Mouse (Mus musculus) stomach, embryonic 16.5 days (tissue): ENCODE measurements around the gene Rarg. TPM values are rescaled to one million over a fixed set of nuclear protein-coding genes. Genes with fewer than 3 reads are reported as not detected.

Experiments used
- ATAC-seq: fragments of 200-750 bp; cut with Nextera tagmentation; 2 replicates; pipeline ENCODE4 v1.8.0; 2017; ENCODE audit warnings: moderate number of reproducible peaks, moderate TSS enrichment; ENCODE audit not compliant: insufficient read depth, low FRiP score
- H3K27ac ChIP-seq: fragments of 300-500 bp; sonication (generic); 2 replicates; pipeline ENCODE4 v1.5.1; 2014; ENCODE audit warnings: low read length
- H3K27me3 ChIP-seq: fragments of 300-500 bp; sonication (generic); 2 replicates; pipeline ENCODE4 v1.6.1; 2014; ENCODE audit warnings: low read length, control low read depth, mixed read lengths; ENCODE audit not compliant: control insufficient read depth, insufficient read depth
- H3K36me3 ChIP-seq: fragments of 300-500 bp; sonication (generic); 2 replicates; pipeline ENCODE4 v1.6.1; 2014; ENCODE audit warnings: low read length; ENCODE audit not compliant: control insufficient read depth, insufficient read depth
- H3K4me1 ChIP-seq: fragments of 300-500 bp; sonication (generic); 2 replicates; pipeline ENCODE4 v1.6.1; 2014; ENCODE audit warnings: low read length, control low read depth, mixed read lengths; ENCODE audit not compliant: control insufficient read depth, insufficient read depth
- H3K4me2 ChIP-seq: fragments of 300-500 bp; sonication (generic); 2 replicates; pipeline ENCODE4 v1.6.1; 2014; ENCODE audit warnings: low read depth, low read length, mixed read lengths
- H3K4me3 ChIP-seq: fragments of 300-500 bp; sonication (generic); replicated peaks from 2 replicates; pipeline ENCODE4 v1.5.1; 2014; ENCODE audit warnings: mild to moderate bottlenecking, low read length
- H3K9ac ChIP-seq: fragments of 300-500 bp; sonication (generic); 2 replicates; pipeline ENCODE4 v1.6.1; 2014; ENCODE audit warnings: low read length
- H3K9me3 ChIP-seq: fragments of 300-500 bp; sonication (generic); replicated peaks from 2 replicates; pipeline ENCODE4 v1.6.1; 2016; ENCODE audit warnings: low read length, control low read depth; ENCODE audit not compliant: control insufficient read depth
- WGBS: fragments of 180-500 bp; shearing (Covaris S2); extraction: QIAGEN DNeasy Blood & Tissue Kit; methylation state at CpG from one replicate; pipeline ENCODE4 v1.1.7; 2014; 5-methylcytosine and 5-hydroxymethylcytosine counted together
- polyA plus RNA-seq: library from polyadenylated mRNA; unstranded; fragments of >200 nt; fragmentation: Nextera tagmentation; extraction: Ambion mirVana; gene quantifications from 2 replicates; pipeline ENCODE4 v1.2.1, GENCODE M21; 2015

The Rarg gene
- polyA plus RNA-seq, 1 experiment from 2014 or later: 41.2 TPM

GRCm38 (mm10) chr15:102192271-102192812, 65.0 kb downstream of the Rarg start:
- Histone ChIP-seq H3K9ac (no peak overlapping the region), H3K27ac (peak overlapping the region; percentile 15; the same call in 1 of the 2 replicates), H3K27me3 (no peaks in the 10 kb centered on the region), H3K4me1 (peaks cover 9% of the 10 kb centered on the region; the same call in 1 of the 2 replicates), H3K4me3 (no peak overlapping the region), H3K4me2 (no peak overlapping the region), H3K9me3 (no peaks in the 10 kb centered on the region), H3K36me3 (0 out of 2 replicates have a peak, but pooled peaks cover 3% of the 10 kb centered on the region)
- ATAC-seq: no peak
- 52% methylated on average over 7 of the region's 7 CpGs for WGBS

GRCm38 (mm10) chr15:102191699-102192098, 65.6 kb downstream of the Rarg start:
- WGBS: 42% methylated on average over 7 of the region's 7 CpGs
- no peak overlapping the region for H3K4me3 ChIP-seq
- no peaks in the 10 kb centered on the region for H3K27me3 ChIP-seq
- no peak overlapping the region for H3K27ac ChIP-seq
- no peak overlapping the region for H3K9ac ChIP-seq
- peaks cover 9% of the 10 kb centered on the region; the same call in 1 of the 2 replicates for H3K4me1 ChIP-seq
- H3K4me2 ChIP-seq: no peak overlapping the region
- no peak for ATAC-seq
- H3K9me3 ChIP-seq: no peaks in the 10 kb centered on the region
- 0 out of 2 replicates have a peak, but pooled peaks cover 3% of the 10 kb centered on the region for H3K36me3 ChIP-seq

- 46% methylated on average over 6 of the region's 6 CpGs for WGBS
- Histone ChIP-seq H3K27ac (no peak overlapping the region), H3K27me3 (no peaks in the 10 kb centered on the region), H3K36me3 (0 out of 2 replicates have a peak, but pooled peaks cover 3% of the 10 kb centered on the region), H3K4me2 (no peak overlapping the region), H3K4me1 (peaks cover 9% of the 10 kb centered on the region; the same call in 1 of the 2 replicates), H3K9ac (no peak overlapping the region), H3K9me3 (no peaks in the 10 kb centered on the region), H3K4me3 (no peak overlapping the region)
- ATAC-seq: no peak
These were observed 68.4 kb downstream of the Rarg start for GRCm38 (mm10) chr15:102188883-102189282.

- Histone ChIP-seq H3K27me3 (no peaks in the 10 kb centered on the region), H3K4me2 (no peak overlapping the region), H3K4me3 (no peak overlapping the region), H3K27ac (no peak overlapping the region), H3K9me3 (no peaks in the 10 kb centered on the region), H3K9ac (peak overlapping the region; percentile 9; the same call in 1 of the 2 replicates), H3K4me1 (peaks cover 9% of the 10 kb centered on the region; the same call in 1 of the 2 replicates), H3K36me3 (0 out of 2 replicates have a peak, but pooled peaks cover 3% of the 10 kb centered on the region)
- WGBS: 75% methylated on average over 10 of the region's 10 CpGs
- ATAC-seq: no peak
These were observed 69.2 kb downstream of the Rarg start for GRCm38 (mm10) chr15:102188096-102188495.

- Histone ChIP-seq H3K27me3 (no peaks in the 10 kb centered on the region), H3K9me3 (no peaks in the 10 kb centered on the region), H3K27ac (no peak overlapping the region), H3K4me3 (no peak overlapping the region), H3K4me1 (0 out of 2 replicates have a peak, but pooled peaks cover 2% of the 10 kb centered on the region), H3K4me2 (no peak overlapping the region), H3K9ac (no peak overlapping the region), H3K36me3 (0 out of 2 replicates have a peak, but pooled peaks cover 3% of the 10 kb centered on the region)
- WGBS: 76% methylated on average over 11 of the region's 11 CpGs
- ATAC-seq: no peak
These were observed 71.1 kb downstream of the Rarg start for GRCm38 (mm10) chr15:102186239-102186638.

Other genes starting within 250 kb of the Rarg start
- gene Krt18, start 229.3 kb downstream of the Rarg start, polyA plus RNA-seq: 550 and 609 TPM in 2 replicates
- gene Eif4b, start 183.7 kb downstream of the Rarg start, polyA plus RNA-seq: 108 and 122 TPM in 2 replicates
- 41.2 and 43.0 TPM in 2 replicates for gene Tns2, start 157.1 kb downstream of the Rarg start, polyA plus RNA-seq
- gene Spryd3, start 121.3 kb downstream of the Rarg start, polyA plus RNA-seq: 29.2 and 35.0 TPM in 2 replicates
- gene Igfbp6, start 113.2 kb downstream of the Rarg start, polyA plus RNA-seq: 18.5 and 21.2 TPM in 2 replicates
- 5.4 and 6.2 TPM in 2 replicates for gene Soat2, start 107.0 kb downstream of the Rarg start, polyA plus RNA-seq
- 46.0 and 49.6 TPM in 2 replicates for gene Zfp740, start 54.3 kb downstream of the Rarg start, polyA plus RNA-seq
- gene Csad, start 52.8 kb downstream of the Rarg start, polyA plus RNA-seq: 47.3 and 50.9 TPM in 2 replicates
- gene Itgb7, start 25.6 kb downstream of the Rarg start, polyA plus RNA-seq: 5.6 and 6.3 TPM in 2 replicates
- gene Gm9918, start 13.0 kb upstream of the Rarg start, polyA plus RNA-seq: 0.16 and 0.28 TPM in 2 replicates
- gene Mfsd5, start 21.9 kb upstream of the Rarg start, polyA plus RNA-seq: 71.5 and 83.5 TPM in 2 replicates
- gene Espl1, start 38.7 kb upstream of the Rarg start, polyA plus RNA-seq: 17.9 and 21.9 TPM in 2 replicates
- 305 and 321 TPM in 2 replicates for gene Pfdn5, start 68.6 kb upstream of the Rarg start, polyA plus RNA-seq
- gene Myg1, start 74.2 kb upstream of the Rarg start, polyA plus RNA-seq: 80.7 and 81.8 TPM in 2 replicates
- gene Aaas, start 93.3 kb upstream of the Rarg start, polyA plus RNA-seq: 55.4 and 57.0 TPM in 2 replicates
- 1.3 TPM in 2 replicates for gene Sp7, start 109.7 kb upstream of the Rarg start, polyA plus RNA-seq
- 9.5 and 10.3 TPM in 2 replicates for gene Sp1, start 148.6 kb upstream of the Rarg start, polyA plus RNA-seq
- 0.68 and 2.5 TPM in 2 replicates for gene Amhr2, start 187.8 kb upstream of the Rarg start, polyA plus RNA-seq
- 131 and 157 TPM in 2 replicates for gene Prr13, start 201.5 kb upstream of the Rarg start, polyA plus RNA-seq
- 166 TPM in 2 replicates for gene Pcbp2, start 213.0 kb upstream of the Rarg start, polyA plus RNA-seq
- not detected in 2 replicates for gene Gm10337, start 246.2 kb upstream of the Rarg start, polyA plus RNA-seq